31 mouse cellular contexts compared by ENCODE assay signal in the genomic region with DNA sequence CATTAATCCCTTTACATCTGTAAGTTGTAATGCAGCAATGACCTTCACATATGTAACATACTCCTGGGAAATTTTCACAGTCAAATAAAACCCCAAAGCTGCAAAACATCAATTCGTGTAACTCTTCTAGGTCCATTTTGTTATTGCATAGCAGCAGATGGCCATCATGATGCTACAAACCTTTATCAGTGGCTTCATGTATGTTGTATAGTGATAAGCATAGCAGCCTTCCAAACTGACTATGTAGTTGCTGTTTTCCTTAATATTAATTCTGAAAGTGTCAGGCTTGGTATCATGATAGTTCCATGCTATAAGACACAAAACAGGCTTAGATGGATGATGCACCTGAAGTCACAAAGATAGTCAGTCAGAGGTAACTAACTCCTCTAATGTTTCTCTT. TPM values are rescaled to one million over a fixed set of nuclear protein-coding genes. Genes with fewer than 3 reads are reported as not detected.
DNase-seq lines count a peak whose midpoint lies in the region; ATAC-seq and TF ChIP-seq lines count a peak whose summit lies in the region.
"Had no signal": no experiment of that assay in that cellular context is flagged by ENCODE, and none has a peak within 500 bp of the region (broad histone marks: within the 10 kb centered on the region; RNA-seq: fewer than 3 reads in every experiment).

No protein-coding gene starts in this region.

- no peaks in the 10 kb centered on the region for H3K4me1 ChIP-seq in stomach, embryonic 15.5 days
- no peaks in the 10 kb centered on the region for H3K4me1 ChIP-seq in stomach, postnatal 0 days (replicated peaks; ENCODE audit: control insufficient read depth, insufficient read depth)
- no peaks in the 10 kb centered on the region; the same call in 1 of the 2 replicates for H3K4me1 ChIP-seq in liver, embryonic 12.5 days
- H3K4me1 ChIP-seq in liver, postnatal 0 days (ENCODE audit: insufficient read depth) = no peaks in the 10 kb centered on the region
- no peaks in the 10 kb centered on the region for H3K4me1 ChIP-seq in thymus, adult 2 months (replicated peaks; ENCODE audit: control insufficient read depth, insufficient read depth, low read length)
- H3K4me1 ChIP-seq: forebrain, embryonic 10.5 days; hindbrain, embryonic 10.5 days; hindbrain, embryonic 15.5 days; kidney, embryonic 15.5 days; limb, embryonic 13.5 days; midbrain, embryonic 10.5 days; midbrain, embryonic 15.5 days had no signal

- ATAC-seq in stomach, embryonic 15.5 days (ENCODE audit: insufficient read depth, low FRiP score, low read depth) = peak; percentile 58; the same call in 1 of the 2 replicates
- no peak for ATAC-seq in stomach, postnatal 0 days (ENCODE audit: low FRiP score, low TSS enrichment)
- ATAC-seq in liver, embryonic 12.5 days = peak; percentile 89
- ATAC-seq in liver, postnatal 0 days = peak; percentile 82
- ATAC-seq: forebrain, embryonic 16.5 days; midbrain, embryonic 15.5 days had no signal

- no peak for DNase-seq in stomach, postnatal 0 days (ENCODE audit: low spot score)
- DNase-seq in liver, postnatal 0 days = no peak
- DNase-seq in thymus, adult 2 months = no peak
- no peak for DNase-seq in thymus, postnatal 36 days
- DNase-seq in gastrocnemius, adult 2 months = no peak
- DNase-seq: adrenal gland, postnatal 36 days; cerebellum, adult 11 months; cerebellum, adult 9-10 months; cerebellum, postnatal 36 days; gastrocnemius, postnatal 14 days; heart, postnatal 14 days; kidney, adult 18-20 months; kidney, postnatal 4 days; lung, adult 2 months; lung, postnatal 10 days; thymus, postnatal 14 days had no signal

- H3K9ac ChIP-seq in stomach, embryonic 15.5 days = no peak overlapping the region
- H3K9ac ChIP-seq in stomach, postnatal 0 days (ENCODE audit: low read length) = no peak overlapping the region
- no peak overlapping the region for H3K9ac ChIP-seq in liver, embryonic 12.5 days
- H3K9ac ChIP-seq in liver, postnatal 0 days (replicated peaks) = no peak overlapping the region
- H3K9ac ChIP-seq: hindbrain, embryonic 15.5 days; kidney, embryonic 15.5 days; limb, embryonic 13.5 days; midbrain, embryonic 15.5 days had no signal

- H3K27ac ChIP-seq in stomach, embryonic 15.5 days = no peak overlapping the region
- no peak overlapping the region for H3K27ac ChIP-seq in stomach, postnatal 0 days (replicated peaks)
- H3K27ac ChIP-seq in liver, embryonic 12.5 days = no peak overlapping the region
- H3K27ac ChIP-seq in liver, postnatal 0 days (ENCODE audit: low read depth) = peak overlapping the region; percentile 5; the same call in 1 of the 2 replicates
- H3K27ac ChIP-seq in thymus, adult 2 months (ENCODE audit: control insufficient read depth, insufficient read depth, low read length) = no peak overlapping the region
- no peak overlapping the region for H3K27ac ChIP-seq in gastrocnemius, adult 2 months
- H3K27ac ChIP-seq: forebrain, embryonic 10.5 days; hindbrain, embryonic 10.5 days; hindbrain, embryonic 15.5 days; kidney, embryonic 15.5 days; limb, embryonic 13.5 days; macrophage; midbrain, embryonic 10.5 days; midbrain, embryonic 15.5 days had no signal

- no peak for TF ChIP-seq POLR2A in thymus, adult 2 months (IDR thresholded peaks at IDR 0.05; ENCODE audit: control insufficient read depth, extremely low read depth, insufficient read depth, low read length, poor library complexity)

- TF ChIP-seq CTCF in stomach, postnatal 0 days (IDR thresholded peaks at IDR 0.05; ENCODE audit: low read depth) = no peak
- TF ChIP-seq CTCF in liver, postnatal 0 days (IDR thresholded peaks at IDR 0.05; ENCODE audit: low read depth) = no peak
- TF ChIP-seq CTCF in thymus, adult 2 months (IDR thresholded peaks at IDR 0.05; ENCODE audit: borderline replicate concordance, control insufficient read depth, extremely low read depth, insufficient read depth, low read length, poor library complexity) = no peak
- TF ChIP-seq CTCF in gastrocnemius, adult 2 months (IDR thresholded peaks at IDR 0.05) = no peak

- no peaks in the 10 kb centered on the region for H3K36me3 ChIP-seq in stomach, embryonic 15.5 days
- H3K36me3 ChIP-seq in stomach, postnatal 0 days (ENCODE audit: control insufficient read depth, insufficient read depth, low read length) = no peaks in the 10 kb centered on the region
- no peaks in the 10 kb centered on the region for H3K36me3 ChIP-seq in liver, embryonic 12.5 days
- H3K36me3 ChIP-seq in liver, postnatal 0 days (replicated peaks; ENCODE audit: insufficient read depth, low read length) = no peaks in the 10 kb centered on the region
- no peaks in the 10 kb centered on the region for H3K36me3 ChIP-seq in thymus, adult 2 months (ENCODE audit: control insufficient read depth, insufficient read depth, low read length)
- H3K36me3 ChIP-seq: forebrain, embryonic 10.5 days; hindbrain, embryonic 10.5 days; hindbrain, embryonic 15.5 days; kidney, embryonic 15.5 days; limb, embryonic 13.5 days; midbrain, embryonic 10.5 days; midbrain, embryonic 15.5 days had no signal

- intact Hi-C loops in gastrocnemius, adult 2 months (cut with DNase I) = no loop called here

- 76% methylated on average over 1 of the region's 1 CpGs for WGBS in stomach, embryonic 15.5 days
- 73% methylated on average over 1 of the region's 1 CpGs for WGBS in stomach, postnatal 0 days
- 35% methylated on average over 1 of the region's 1 CpGs for WGBS in liver, embryonic 12.5 days (ENCODE audit: insufficient replicate concordance)
- 49% methylated on average over 1 of the region's 1 CpGs for WGBS in liver, postnatal 0 days (ENCODE audit: insufficient replicate concordance)
- WGBS in thymus, adult 2 months = 74% methylated on average over 1 of the region's 1 CpGs

- H3K4me2 ChIP-seq in stomach, embryonic 15.5 days = no peak overlapping the region
- no peak overlapping the region for H3K4me2 ChIP-seq in stomach, postnatal 0 days (replicated peaks; ENCODE audit: low read depth)
- H3K4me2 ChIP-seq in liver, embryonic 12.5 days = no peak overlapping the region
- H3K4me2 ChIP-seq in liver, postnatal 0 days (ENCODE audit: low read depth, low read length) = 0 out of 2 replicates have a peak overlapping the region, but pooled peaks have one; percentile 11
- H3K4me2 ChIP-seq: hindbrain, embryonic 15.5 days; kidney, embryonic 15.5 days; limb, embryonic 13.5 days; midbrain, embryonic 15.5 days had no signal

- no peak overlapping the region for H3K4me3 ChIP-seq in stomach, embryonic 15.5 days (replicated peaks)
- H3K4me3 ChIP-seq in stomach, postnatal 0 days (ENCODE audit: low read depth, low read length) = no peak overlapping the region
- H3K4me3 ChIP-seq in liver, embryonic 12.5 days = no peak overlapping the region
- H3K4me3 ChIP-seq in liver, postnatal 0 days (ENCODE audit: low read depth, low read length) = no peak overlapping the region
- H3K4me3 ChIP-seq in thymus, adult 2 months (ENCODE audit: control insufficient read depth, insufficient read depth, low read length) = no peak overlapping the region
- H3K4me3 ChIP-seq in gastrocnemius, adult 2 months = no peak overlapping the region
- H3K4me3 ChIP-seq: forebrain, embryonic 10.5 days; hindbrain, embryonic 10.5 days; hindbrain, embryonic 15.5 days; kidney, embryonic 15.5 days; limb, embryonic 13.5 days; midbrain, embryonic 10.5 days; midbrain, embryonic 15.5 days had no signal

- no peaks in the 10 kb centered on the region for H3K27me3 ChIP-seq in stomach, embryonic 15.5 days (replicated peaks)
- no peaks in the 10 kb centered on the region for H3K27me3 ChIP-seq in stomach, postnatal 0 days (ENCODE audit: control insufficient read depth, insufficient read depth, low read length)
- peaks cover 11% of the 10 kb centered on the region; the same call in 1 of the 2 replicates for H3K27me3 ChIP-seq in liver, embryonic 12.5 days (replicated peaks)
- no peaks in the 10 kb centered on the region for H3K27me3 ChIP-seq in liver, postnatal 0 days (ENCODE audit: insufficient read depth, low read length)
- H3K27me3 ChIP-seq in thymus, adult 2 months (ENCODE audit: control insufficient read depth, insufficient read depth, low read length) = no peaks in the 10 kb centered on the region

- no peak for TF ChIP-seq EP300 in stomach, postnatal 0 days (optimal IDR thresholded peaks at IDR 0.05)
- TF ChIP-seq EP300 in liver, postnatal 0 days (IDR thresholded peaks at IDR 0.05; ENCODE audit: low read depth) = peak; percentile 96

- no peaks in the 10 kb centered on the region for H3K9me3 ChIP-seq in stomach, embryonic 15.5 days
- no peaks in the 10 kb centered on the region for H3K9me3 ChIP-seq in stomach, postnatal 0 days (ENCODE audit: control insufficient read depth, low read length)
- no peaks in the 10 kb centered on the region for H3K9me3 ChIP-seq in liver, embryonic 12.5 days (replicated peaks)
- H3K9me3 ChIP-seq in liver, postnatal 0 days (ENCODE audit: low read length) = no peaks in the 10 kb centered on the region
- H3K9me3 ChIP-seq: forebrain, embryonic 10.5 days; hindbrain, embryonic 10.5 days; hindbrain, embryonic 15.5 days; kidney, embryonic 15.5 days; limb, embryonic 13.5 days; midbrain, embryonic 10.5 days; midbrain, embryonic 15.5 days had no signal

RNA-seq across cellular contexts. Expression of gene Ace2, which starts 25.5 kb away (rescaled TPM):
- polyA plus RNA-seq in stomach, embryonic 15.5 days (2015; fragmentation: Nextera tagmentation; extraction: Ambion mirVana) = 11.5 and 16.6 TPM in 2 replicates
- 40.4 and 47.7 TPM in 2 replicates for polyA plus RNA-seq in stomach, postnatal 0 days (2015; fragmentation: Nextera tagmentation; extraction: Ambion mirVana)
- polyA plus RNA-seq in liver, embryonic 12.5 days (2016; fragmentation: Nextera tagmentation; extraction: Ambion mirVana) = not detected in 2 replicates
- polyA plus RNA-seq in liver, postnatal 0 days (2015; fragmentation: Nextera tagmentation; extraction: Ambion mirVana) = 0.20 and 0.23 TPM in 2 replicates
- polyA plus RNA-seq in thymus, adult 2 months (2012; rRNA removed) = 0.08 TPM in 2 replicates
- total RNA-seq in gastrocnemius, adult 2 months (2021) = under 1 TPM; 0.54 to 0.59 TPM
- total RNA-seq: granulocyte monocyte progenitor cell, adult 5-6 weeks had no signal
- polyA plus RNA-seq: embryonic facial prominence, embryonic 11.5 days; forebrain, embryonic 16.5 days; heart, embryonic 14.5 days; macrophage; spleen, adult 2 months had no signal

Comparison
In these comparisons a context has a peak if more than half of its experiments do, and no peak if none do; other contexts are left out.
1. RNA of gene Ace2, which starts 25.5 kb away (polyA plus RNA-seq): 40.4 to 47.7 TPM in stomach, postnatal 0 days and 11.5 to 16.6 TPM in stomach, embryonic 15.5 days; 0.20 to 0.23 TPM in liver, postnatal 0 days, 0.08 TPM in thymus, adult 2 months and not detected in liver, embryonic 12.5 days; every median in the first group is over 10 times any median in the second.